Mouse (Mus musculus): Measurements from ENCODE around the gene Defb13. TPM values are rescaled to one million over a fixed set of nuclear protein-coding genes. Genes with fewer than 3 reads are reported as not detected.

Defb13 gene
- polyA plus RNA-seq, 1 experiment from 2014 or later: not detected

DNA sequence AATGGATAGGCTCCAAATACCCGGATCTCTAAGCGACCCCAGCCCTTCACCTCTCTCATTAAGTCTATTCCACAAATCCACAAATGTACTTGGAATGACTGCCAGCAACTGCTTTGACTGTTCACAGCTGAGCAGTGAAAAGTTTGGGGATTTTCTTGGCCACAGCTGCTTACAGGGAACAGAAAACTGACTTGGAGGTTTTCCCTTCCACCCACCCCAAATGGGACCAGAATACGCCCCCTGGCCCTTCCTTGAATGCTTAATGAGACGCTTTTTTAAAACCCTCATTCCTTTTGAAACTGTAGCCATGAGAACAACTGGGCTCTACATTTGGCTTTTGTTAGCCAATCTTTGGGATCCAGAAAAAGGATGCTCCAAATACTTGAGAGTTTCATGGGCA is 31.6 kb downstream of the Defb13 start:
- no peaks in the 10 kb centered on the region for H3K27me3 ChIP-seq (ENCODE audit: insufficient read depth, low read length)
- no peak overlapping the region for H3K27ac ChIP-seq
- no peak overlapping the region for H3K4me3 ChIP-seq (replicated peaks; ENCODE audit: low read depth, low read length)
- no peak for ATAC-seq (replicated peaks; ENCODE audit: low FRiP score, low read depth)
- H3K9ac ChIP-seq (ENCODE audit: low read depth, low read length): no peak overlapping the region
- H3K9me3 ChIP-seq (replicated peaks; ENCODE audit: low read length): no peaks in the 10 kb centered on the region
- no peak for DNase-seq (ENCODE audit: low spot score)
- no peak for TF ChIP-seq CTCF (IDR thresholded peaks at IDR 0.05; ENCODE audit: low read depth)
- H3K4me1 ChIP-seq (replicated peaks; ENCODE audit: insufficient read depth, low read length): no peaks in the 10 kb centered on the region
- H3K36me3 ChIP-seq (ENCODE audit: insufficient read depth, low read length): no peaks in the 10 kb centered on the region
- H3K4me2 ChIP-seq (ENCODE audit: low read length): no peak overlapping the region
- 61% methylated on average over 4 of the region's 4 CpGs for WGBS

DNA sequence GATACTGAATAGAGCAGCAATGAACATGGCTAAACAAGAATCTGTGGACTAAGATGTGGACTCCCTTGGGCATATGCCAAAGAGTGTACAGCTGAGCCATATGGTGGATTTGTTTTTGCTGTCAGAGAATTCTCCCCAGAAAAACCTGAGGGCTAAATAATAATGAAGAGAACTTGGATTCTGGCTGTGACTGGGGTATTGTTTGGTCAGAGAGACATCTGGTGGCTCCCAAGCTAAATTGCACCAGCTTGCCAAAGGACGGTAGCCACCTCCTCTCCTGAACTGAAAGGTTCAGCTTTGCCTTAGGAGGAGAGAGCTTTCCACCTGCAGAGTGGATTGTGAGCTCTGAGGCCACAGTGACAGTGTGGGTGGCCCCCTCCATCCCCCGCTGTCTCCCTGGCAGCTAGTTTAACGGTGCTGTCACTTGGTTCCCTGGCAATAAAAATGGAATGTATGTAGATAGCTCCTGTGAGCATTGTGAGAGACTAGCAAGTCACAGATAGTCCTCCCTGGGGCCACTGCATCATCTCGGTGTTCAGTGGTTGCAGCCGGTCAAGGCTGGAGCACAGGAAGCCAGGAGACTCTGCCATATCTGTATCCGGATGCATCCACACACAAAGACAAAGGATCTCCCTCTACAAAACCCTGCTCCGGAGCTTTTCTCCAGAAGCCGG is 35.2 kb downstream of the Defb13 start:
- no peak overlapping the region for H3K9ac ChIP-seq (ENCODE audit: low read depth, low read length)
- WGBS: 61% methylated on average over 8 of the region's 8 CpGs
- DNase-seq (ENCODE audit: low spot score): peak; percentile 8
- H3K4me2 ChIP-seq (ENCODE audit: low read length): no peak overlapping the region
- no peak overlapping the region for H3K4me3 ChIP-seq (replicated peaks; ENCODE audit: low read depth, low read length)
- H3K27ac ChIP-seq: no peak overlapping the region
- no peak for ATAC-seq (replicated peaks; ENCODE audit: low FRiP score, low read depth)
- no peaks in the 10 kb centered on the region for H3K27me3 ChIP-seq (ENCODE audit: insufficient read depth, low read length)
- H3K9me3 ChIP-seq (replicated peaks; ENCODE audit: low read length): no peaks in the 10 kb centered on the region
- H3K36me3 ChIP-seq (ENCODE audit: insufficient read depth, low read length): no peaks in the 10 kb centered on the region
- no peaks in the 10 kb centered on the region for H3K4me1 ChIP-seq (replicated peaks; ENCODE audit: insufficient read depth, low read length)
- TF ChIP-seq CTCF (IDR thresholded peaks at IDR 0.05; ENCODE audit: low read depth): peak; percentile 50

DNA sequence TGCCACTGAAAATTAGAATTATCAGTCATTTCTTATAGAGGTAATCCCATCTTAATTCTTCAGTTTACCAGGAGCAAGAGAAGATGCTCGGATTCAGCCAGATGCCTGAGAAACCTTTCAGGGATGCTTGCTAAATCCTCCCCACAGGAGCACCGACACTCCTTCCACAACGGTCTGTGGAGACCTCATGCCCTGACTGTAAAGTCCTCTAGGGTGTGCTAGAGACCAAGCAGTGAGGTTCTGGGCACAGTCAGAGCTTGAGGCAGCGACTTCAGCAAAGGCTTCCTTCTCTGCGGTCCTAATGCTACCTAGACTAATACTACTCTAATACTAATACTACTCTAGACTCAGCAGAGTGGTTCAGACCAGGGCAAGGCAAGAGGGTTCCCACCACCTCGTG is 45.6 kb downstream of the Defb13 start:
- 22% methylated on average over 6 of the region's 6 CpGs for WGBS

DNA sequence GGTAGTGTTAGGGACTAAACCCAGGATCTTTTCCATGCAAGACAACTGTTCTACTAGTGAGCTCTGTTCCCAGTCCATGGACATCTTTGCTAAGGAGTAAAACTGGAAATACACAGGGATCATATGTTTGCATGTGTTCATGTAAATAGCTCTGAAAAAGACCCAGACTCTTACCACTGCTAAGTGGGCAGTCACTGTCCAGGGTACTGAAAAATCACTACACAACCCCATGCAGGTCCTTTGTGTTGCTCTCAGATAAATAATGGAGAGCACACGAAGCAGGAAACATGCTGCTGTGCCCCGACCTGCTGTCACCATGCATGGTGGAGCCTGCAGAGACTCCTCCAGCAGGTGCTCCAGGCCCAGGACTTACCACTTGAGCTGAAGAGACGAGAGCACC is 48.6 kb downstream of the Defb13 start:
- ATAC-seq (replicated peaks; ENCODE audit: low FRiP score, low read depth) (no peak), DNase-seq (ENCODE audit: low spot score) (peak; percentile 60)
- Histone ChIP-seq H3K9ac (ENCODE audit: low read depth, low read length) (no peak overlapping the region), H3K4me2 (ENCODE audit: low read length) (no peak overlapping the region), H3K27me3 (ENCODE audit: insufficient read depth, low read length) (no peaks in the 10 kb centered on the region), H3K4me3 (replicated peaks; ENCODE audit: low read depth, low read length) (no peak overlapping the region), H3K9me3 (replicated peaks; ENCODE audit: low read length) (no peaks in the 10 kb centered on the region), H3K4me1 (replicated peaks; ENCODE audit: insufficient read depth, low read length) (no peaks in the 10 kb centered on the region), H3K27ac (no peak overlapping the region), H3K36me3 (ENCODE audit: insufficient read depth, low read length) (no peaks in the 10 kb centered on the region)
- WGBS: 23% methylated on average over 3 of the region's 3 CpGs
- TF ChIP-seq CTCF (IDR thresholded peaks at IDR 0.05; ENCODE audit: low read depth): no peak

More for the DNA sequence above, 45.6 kb downstream of the Defb13 start:
- H3K27me3 ChIP-seq (ENCODE audit: insufficient read depth, low read length): no peaks in the 10 kb centered on the region
- no peaks in the 10 kb centered on the region for H3K4me1 ChIP-seq (replicated peaks; ENCODE audit: insufficient read depth, low read length)
- DNase-seq (ENCODE audit: low spot score) (peak; percentile 60), ATAC-seq (replicated peaks; ENCODE audit: low FRiP score, low read depth) (peak; percentile 69; the same call in 1 of the 2 replicates)
- H3K9ac ChIP-seq (ENCODE audit: low read depth, low read length): no peak overlapping the region
- TF ChIP-seq CTCF (IDR thresholded peaks at IDR 0.05; ENCODE audit: low read depth): peak; percentile 78
- H3K27ac ChIP-seq: no peak overlapping the region
- no peak overlapping the region for H3K4me3 ChIP-seq (replicated peaks; ENCODE audit: low read depth, low read length)
- H3K9me3 ChIP-seq (replicated peaks; ENCODE audit: low read length): no peaks in the 10 kb centered on the region
- no peaks in the 10 kb centered on the region for H3K36me3 ChIP-seq (ENCODE audit: insufficient read depth, low read length)
- H3K4me2 ChIP-seq (ENCODE audit: low read length): no peak overlapping the region

Other genes starting within 250 kb of the Defb13 start
- gene AY761184, start 243.1 kb upstream of the Defb13 start, polyA plus RNA-seq (2015; fragmentation: Nextera tagmentation; extraction: Ambion mirVana): not detected in 2 replicates
- gene Defa24, start 212.3 kb upstream of the Defb13 start, polyA plus RNA-seq (2015; fragmentation: Nextera tagmentation; extraction: Ambion mirVana): not detected in 2 replicates
- gene Defb50, start 123.2 kb upstream of the Defb13 start, polyA plus RNA-seq (2015; fragmentation: Nextera tagmentation; extraction: Ambion mirVana): not detected in 2 replicates
- 2.7 and 4.5 TPM in 2 replicates for gene Defb2, start 106.8 kb upstream of the Defb13 start, polyA plus RNA-seq (2015; fragmentation: Nextera tagmentation; extraction: Ambion mirVana)
- gene Defb10, start 87.9 kb upstream of the Defb13 start, polyA plus RNA-seq (2015; fragmentation: Nextera tagmentation; extraction: Ambion mirVana): not detected in 2 replicates
- not detected in 2 replicates for gene Defb9, start 61.3 kb upstream of the Defb13 start, polyA plus RNA-seq (2015; fragmentation: Nextera tagmentation; extraction: Ambion mirVana)
- gene Defb11, start 40.4 kb upstream of the Defb13 start, polyA plus RNA-seq (2015; fragmentation: Nextera tagmentation; extraction: Ambion mirVana): 2.9 and 5.0 TPM in 2 replicates
- not detected in 2 replicates for gene Defb15, start 14.1 kb upstream of the Defb13 start, polyA plus RNA-seq (2015; fragmentation: Nextera tagmentation; extraction: Ambion mirVana)
- gene Defb35, start 8.4 kb upstream of the Defb13 start, polyA plus RNA-seq (2015; fragmentation: Nextera tagmentation; extraction: Ambion mirVana): not detected in 2 replicates
- gene Fam90a1a, start 12.0 kb downstream of the Defb13 start, polyA plus RNA-seq (2015; fragmentation: Nextera tagmentation; extraction: Ambion mirVana): not detected in 2 replicates
- gene Ccdc70, start 23.0 kb downstream of the Defb13 start, polyA plus RNA-seq (2015; fragmentation: Nextera tagmentation; extraction: Ambion mirVana): not detected in 2 replicates
- 0.33 and 0.52 TPM in 2 replicates for gene Atp7b, start 113.5 kb downstream of the Defb13 start, polyA plus RNA-seq (2015; fragmentation: Nextera tagmentation; extraction: Ambion mirVana)
- 23.5 and 24.4 TPM in 2 replicates for gene Alg11, start 114.0 kb downstream of the Defb13 start, polyA plus RNA-seq (2015; fragmentation: Nextera tagmentation; extraction: Ambion mirVana)
- 0.47 and 0.62 TPM in 2 replicates for gene Nek5, start 178.3 kb downstream of the Defb13 start, polyA plus RNA-seq (2015; fragmentation: Nextera tagmentation; extraction: Ambion mirVana)
- gene Nek3, start 219.7 kb downstream of the Defb13 start, polyA plus RNA-seq (2015; fragmentation: Nextera tagmentation; extraction: Ambion mirVana): 4.8 and 5.4 TPM in 2 replicates
- gene Ckap2, start 239.1 kb downstream of the Defb13 start, polyA plus RNA-seq (2015; fragmentation: Nextera tagmentation; extraction: Ambion mirVana): 22.4 and 23.3 TPM in 2 replicates
- 30.3 and 32.2 TPM in 2 replicates for gene Vps36, start 246.0 kb downstream of the Defb13 start, polyA plus RNA-seq (2015; fragmentation: Nextera tagmentation; extraction: Ambion mirVana)

Data from kidney, postnatal 0 days (tissue).